Mouse (Mus musculus): Measurements from ENCODE around the gene Scn5a.

DNA sequence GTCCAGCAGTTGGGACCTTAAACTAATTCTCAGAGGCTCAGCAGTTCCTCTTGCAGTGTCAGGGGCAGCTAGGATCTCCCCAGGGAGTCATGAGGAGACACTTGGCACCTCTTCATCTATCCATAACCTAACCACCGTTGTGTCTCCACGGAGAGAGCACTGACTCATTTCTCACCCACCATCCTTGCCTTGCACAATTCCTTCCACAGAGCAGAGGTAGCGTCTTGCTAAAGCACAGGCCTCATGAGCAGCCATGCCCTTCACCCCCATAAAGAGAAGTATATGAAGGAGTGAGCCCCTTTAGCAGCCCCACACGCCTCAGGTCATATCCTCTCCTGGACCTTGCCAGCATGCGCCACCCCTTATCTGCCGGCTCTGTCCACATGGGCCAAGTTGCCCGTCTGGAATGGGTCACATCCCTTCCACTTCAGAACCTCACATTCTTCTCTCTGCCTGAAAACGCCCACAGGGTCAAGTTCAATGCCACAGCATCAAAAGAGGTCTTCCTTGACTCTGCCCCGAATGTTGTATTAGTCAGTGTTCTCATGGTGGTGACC lies 105.1 kb downstream of the Scn5a start:
- TF ChIP-seq EP300 (IDR thresholded peaks at IDR 0.05; ENCODE audit: insufficient read depth, low read depth, low read length) (no peak), POLR2A (IDR thresholded peaks at IDR 0.05; ENCODE audit: insufficient read depth, low read length) (no peak), CTCF (IDR thresholded peaks at IDR 0.05; ENCODE audit: low read depth, low read length) (no peak)
